Mouse (Mus musculus) activated CD4-positive, CD25-positive, alpha-beta regulatory T cell (primary cell): ENCODE results near the gene Gpr107. TPM values are rescaled to one million over a fixed set of nuclear protein-coding genes. Genes with fewer than 3 reads are reported as not detected.

Experiments
- polyA plus RNA-seq, 2 experiments: library from polyadenylated mRNA; unstranded; fragments of 100-300 nt; shearing (Covaris generic); gene quantifications; one replicate each; pipeline ENCODE4 v1.2.1; 2017

Gpr107 gene
- 10 to 100 TPM; 45.6 to 75.9 TPM for polyA plus RNA-seq

DNA sequence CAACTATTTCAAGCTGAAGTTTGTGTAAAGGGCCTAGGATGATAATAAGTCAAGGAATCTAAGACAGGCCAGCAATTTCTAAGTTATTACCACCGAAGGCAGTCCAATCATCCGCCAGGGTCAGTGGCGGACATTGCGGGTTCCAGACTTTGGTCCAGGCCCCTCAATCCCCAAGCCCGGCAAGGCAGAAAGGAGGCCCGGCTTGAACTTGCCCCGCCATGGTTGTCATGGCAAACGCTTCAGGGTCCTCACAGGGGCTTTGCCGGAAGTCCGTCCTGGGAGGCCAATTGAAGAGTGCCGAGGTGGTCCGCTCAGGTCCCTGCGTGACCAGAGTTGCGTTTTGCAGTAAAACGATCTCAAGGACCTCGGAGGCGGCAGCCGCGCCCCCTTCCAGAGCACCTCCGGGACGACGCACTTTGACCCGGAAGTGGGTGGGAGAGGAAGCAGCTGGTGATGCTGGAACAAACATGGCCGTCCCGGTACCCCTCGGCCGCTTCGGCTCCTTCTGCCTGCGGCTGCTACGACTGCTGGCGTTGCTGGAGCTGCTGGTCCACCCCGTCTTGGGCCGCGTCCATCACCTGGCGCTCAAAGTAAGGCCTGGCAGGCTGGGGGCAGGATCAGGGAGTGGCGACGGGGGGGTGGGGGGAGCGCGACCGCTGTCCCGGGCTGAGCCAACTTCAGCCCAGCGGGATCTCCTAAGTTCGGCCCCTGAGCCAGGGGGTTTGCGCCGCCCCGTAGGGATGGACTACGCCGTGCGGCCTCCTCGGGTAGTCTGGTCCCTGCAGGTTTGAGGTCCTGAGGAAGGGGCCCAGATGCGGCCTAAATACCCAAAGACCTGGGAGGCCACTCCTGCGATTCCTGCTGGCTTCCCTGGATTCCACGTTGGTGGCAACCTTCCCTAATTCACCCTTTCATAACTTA is at the start of gene Gpr107:
Gene Gpr107, plus strand, starts transcription at position 425 of the 921 bp plus-strand sequence.

DNA sequence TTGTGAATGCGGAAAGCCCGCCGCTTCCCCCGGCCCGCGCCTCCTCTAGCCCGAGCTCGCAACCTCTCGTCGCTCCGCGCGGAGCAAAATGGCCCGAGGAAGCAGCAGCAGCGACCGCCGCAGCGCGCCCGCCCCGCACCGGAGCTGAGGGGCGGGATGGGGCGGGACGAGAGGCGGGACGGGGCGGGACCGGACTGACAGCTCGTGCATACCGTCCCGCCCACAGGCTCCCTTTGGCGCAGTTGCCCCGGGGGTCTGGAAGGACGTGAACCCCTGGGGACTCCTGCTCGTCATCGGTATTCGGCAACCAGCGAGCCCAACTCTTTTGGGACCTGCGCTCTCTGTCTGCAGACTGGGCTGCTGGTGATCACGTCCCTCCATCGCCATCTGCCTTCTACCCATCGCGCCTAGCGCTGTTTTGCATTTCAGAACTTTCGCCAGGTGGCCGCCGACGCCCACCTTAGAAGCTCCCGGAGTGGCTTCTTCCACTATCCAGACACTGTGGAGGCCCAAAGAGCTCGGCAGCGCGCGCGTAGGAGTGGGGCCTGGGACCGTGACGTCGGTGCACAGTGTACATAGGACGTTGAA is 10.2 kb upstream of the Gpr107 start, which contains the start of gene Fnbp1:
Gene Fnbp1, minus strand, starts transcription at position 142 of the 588 bp plus-strand sequence.

DNA sequence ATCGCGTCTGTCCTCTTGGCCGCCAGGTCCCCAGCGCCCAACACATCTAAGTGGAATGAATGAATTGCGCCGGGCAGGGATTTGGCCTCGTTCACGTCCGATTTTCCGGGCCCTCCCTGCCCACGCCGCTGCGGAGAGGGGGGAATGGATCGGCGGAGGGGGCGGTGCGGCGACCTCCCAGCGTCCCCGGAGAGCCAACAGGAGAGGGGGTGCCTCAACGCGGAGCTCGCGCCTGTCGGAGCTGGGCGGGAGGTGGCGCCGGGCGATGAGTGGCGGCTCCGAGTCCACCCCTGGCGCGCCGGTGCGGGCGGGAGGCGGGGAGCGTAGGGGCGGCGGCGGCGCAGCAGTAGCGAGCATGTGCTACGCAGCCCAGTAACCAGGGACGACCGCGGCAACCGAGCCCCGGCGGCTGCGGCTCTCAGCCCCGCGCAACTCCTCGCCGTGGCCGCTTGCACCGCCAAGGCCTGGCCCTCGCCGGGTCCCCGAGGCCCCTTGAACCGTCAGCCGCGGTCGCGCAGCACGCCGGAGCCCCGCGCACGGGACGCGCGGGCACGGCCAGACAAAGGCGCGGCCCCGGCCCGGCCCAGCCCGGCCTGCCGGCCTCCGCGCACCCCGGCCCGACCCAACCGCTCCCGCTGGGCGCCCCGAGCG is 93.5 kb downstream of the Gpr107 start, which contains the start of gene Ncs1:
Gene Ncs1, plus strand, starts transcription at position 333 of the 651 bp plus-strand sequence.

Other genes with a start within 250 kb of the Gpr107 start
- gene Ptges, start 222.5 kb upstream of the Gpr107 start, polyA plus RNA-seq, result under 1 TPM in 1 of 2 experiments, not detected in 1; 0.59 TPM
- 10 to 100 TPM; 16.7 to 27.7 TPM for gene Tor1b, start 199.4 kb upstream of the Gpr107 start, polyA plus RNA-seq
- gene Tor1a, start 184.4 kb upstream of the Gpr107 start, polyA plus RNA-seq, result 10 to 100 TPM; 85.3 to 92.4 TPM
- 10 to 100 TPM; 59.7 to 61.9 TPM for gene BC005624, start 170.1 kb upstream of the Gpr107 start, polyA plus RNA-seq
- gene Usp20, start 170.0 kb upstream of the Gpr107 start, polyA plus RNA-seq, result 10 to 100 TPM; 21.6 to 35.7 TPM
- gene Fnbp1, start 10.3 kb upstream of the Gpr107 start, polyA plus RNA-seq, result 100 to 1,000 TPM in 1 of 2 experiments, 10 to 100 TPM in 1; 93.4 to 165 TPM
- gene Ncs1, start 93.5 kb downstream of the Gpr107 start, polyA plus RNA-seq, result under 1 TPM; 0.24 to 0.87 TPM
- gene Hmcn2, start 162.1 kb downstream of the Gpr107 start, polyA plus RNA-seq, result 1 to 10 TPM in 1 of 2 experiments, under 1 TPM in 1; 0.16 to 2.1 TPM